Mouse (Mus musculus) MEL (cell line): Measurements from ENCODE around the gene Rgs8. TPM values are rescaled to one million over a fixed set of nuclear protein-coding genes. Genes with fewer than 3 reads are reported as not detected.

ENCODE experiments used
- DNase-seq: peaks from one replicate; pipeline ENCODE4 v3.0.0; 2011; ENCODE audit warnings: low read depth, low spot score
- H3K27ac ChIP-seq: 2 replicates; pipeline ENCODE4 v1.5.1; 2012; ENCODE audit warnings: low read depth, mild to moderate bottlenecking, control low read depth, low read length, moderate library complexity; ENCODE audit not compliant: control insufficient read depth
- H3K27me3 ChIP-seq, 2 experiments: fragments of 150-350 bp in 1 of 2; sonication (generic) in 1 of 2; 2 replicates each; pipeline ENCODE4 v1.6.1; 2012; ENCODE audit warnings: low read length in 2 of 2, mild to moderate bottlenecking in 2 of 2, improper control_type of control experiment in 1 of 2, moderate library complexity in 1 of 2; ENCODE audit not compliant: insufficient read depth in 2 of 2, control insufficient read depth in 1 of 2
- H3K36me3 ChIP-seq, 2 experiments: 2 replicates each; pipeline ENCODE4 v1.6.1; 2012 to 2014; ENCODE audit warnings: low read length in 2 of 2, improper control_type of control experiment in 1 of 2, inconsistent platforms in 1 of 2, mild to moderate bottlenecking in 1 of 2; ENCODE audit not compliant: insufficient read depth in 2 of 2, control insufficient read depth in 1 of 2
- H3K4me1 ChIP-seq, 2 experiments: fragments of 150-350 bp in 1 of 2; sonication (generic) in 1 of 2; 2 replicates each; pipeline ENCODE4 v1.6.1; 2012; ENCODE audit warnings: low read length in 2 of 2, improper control_type of control experiment in 1 of 2, mild to moderate bottlenecking in 1 of 2; ENCODE audit not compliant: insufficient read depth in 2 of 2, control insufficient read depth in 1 of 2
- H3K4me3 ChIP-seq, 2 experiments: fragments of 150-350 bp in 1 of 2; sonication (generic) in 1 of 2; 2 replicates each; pipeline ENCODE4 v1.5.1; 2012; ENCODE audit warnings: low read depth in 2 of 2, low read length in 2 of 2, mild to moderate bottlenecking in 2 of 2, moderate library complexity in 2 of 2, control low read depth in 1 of 2, improper control_type of control experiment in 1 of 2; ENCODE audit not compliant: control insufficient read depth in 1 of 2, insufficient read depth in 1 of 2
- H3K79me2 ChIP-seq: 2 replicates; pipeline ENCODE4 v1.6.1; 2012; ENCODE audit warnings: mild to moderate bottlenecking, low read length, moderate library complexity; ENCODE audit not compliant: control insufficient read depth, poor library complexity, insufficient read depth
- H3K9ac ChIP-seq: 2 replicates; pipeline ENCODE4 v1.6.1; 2012; ENCODE audit warnings: low read depth, mild to moderate bottlenecking, control low read depth, low read length, moderate library complexity; ENCODE audit not compliant: control insufficient read depth, poor library complexity, severe bottlenecking
- H3K9me3 ChIP-seq: fragments of 150-350 bp; sonication (generic); replicated peaks from 2 replicates; pipeline ENCODE4 v1.6.1; 2012; ENCODE audit warnings: mild to moderate bottlenecking, low read length, improper control_type of control experiment, moderate library complexity; ENCODE audit not compliant: insufficient read depth
- BHLHE40 ChIP-seq: IDR thresholded peaks from 2 replicates; pipeline ENCODE4 v1.6.1; 2012; ENCODE audit warnings: low read depth, mild to moderate bottlenecking, inconsistent platforms, low read length, improper control_type of control experiment, borderline replicate concordance
- ELF1 ChIP-seq: IDR thresholded peaks from 2 replicates; pipeline ENCODE4 v1.6.1; 2014; ENCODE audit warnings: low read depth, mild to moderate bottlenecking, inconsistent platforms, low read length, improper control_type of control experiment, moderate library complexity
- EP300 ChIP-seq, 2 experiments: IDR thresholded peaks; 2 replicates each; pipeline ENCODE4 v1.6.1; 2011; ENCODE audit warnings: improper control_type of control experiment in 2 of 2, low read length in 2 of 2, low read depth in 1 of 2, mild to moderate bottlenecking in 1 of 2
- ETS1 ChIP-seq: IDR thresholded peaks from 2 replicates; pipeline ENCODE4 v1.6.1; 2012; ENCODE audit warnings: low read depth, mild to moderate bottlenecking, inconsistent platforms, low read length, improper control_type of control experiment, moderate library complexity
- GATA1 ChIP-seq: IDR thresholded peaks from 2 replicates; pipeline ENCODE4 v1.6.1; 2011; ENCODE audit warnings: low read depth, low read length, improper control_type of control experiment
- KAT2A ChIP-seq: conservative IDR thresholded peaks from 2 replicates; pipeline ENCODE4 v1.6.1; 2012; ENCODE audit warnings: low read depth, low read length, improper control_type of control experiment, inconsistent platforms
- MAZ ChIP-seq: IDR thresholded peaks from 2 replicates; pipeline ENCODE4 v1.6.1; 2012; ENCODE audit warnings: low read depth, mild to moderate bottlenecking, inconsistent platforms, low read length, improper control_type of control experiment
- MXI1 ChIP-seq: IDR thresholded peaks from 2 replicates; pipeline ENCODE4 v1.6.1; 2011; ENCODE audit warnings: mild to moderate bottlenecking, low read depth, low read length, improper control_type of control experiment
- MYB ChIP-seq: IDR thresholded peaks from 2 replicates; pipeline ENCODE4 v1.6.1; 2011; ENCODE audit warnings: mild to moderate bottlenecking, low read depth, low read length, improper control_type of control experiment
- MYC ChIP-seq: IDR thresholded peaks from 2 replicates; pipeline ENCODE4 v1.6.1; 2011; ENCODE audit warnings: low read depth, mild to moderate bottlenecking, low read length, improper control_type of control experiment, moderate library complexity
- POLR2A ChIP-seq, 2 experiments: IDR thresholded peaks; 2 replicates each; pipeline ENCODE4 v1.6.1; 2011 to 2012; ENCODE audit warnings: low read length in 2 of 2, mild to moderate bottlenecking in 2 of 2, control low read depth in 1 of 2, improper control_type of control experiment in 1 of 2, low read depth in 1 of 2, moderate library complexity in 1 of 2; ENCODE audit not compliant: control insufficient read depth in 1 of 2, insufficient read depth in 1 of 2, poor library complexity in 1 of 2
- POLR2AphosphoS2 ChIP-seq: IDR thresholded peaks from 2 replicates; pipeline ENCODE4 v1.6.1; 2011; ENCODE audit warnings: low read length, improper control_type of control experiment
- SIN3A ChIP-seq: IDR thresholded peaks from 2 replicates; pipeline ENCODE4 v1.6.1; 2012; ENCODE audit warnings: low read length, improper control_type of control experiment, inconsistent platforms
- TAL1 ChIP-seq: IDR thresholded peaks from 2 replicates; pipeline ENCODE4 v1.6.1; 2012; ENCODE audit warnings: mild to moderate bottlenecking, inconsistent platforms, low read length, moderate library complexity, mixed read lengths
- TCF12 ChIP-seq: IDR thresholded peaks from 2 replicates; pipeline ENCODE4 v1.6.1; 2014; ENCODE audit warnings: low read depth, mild to moderate bottlenecking, inconsistent platforms, low read length, improper control_type of control experiment, moderate library complexity
- UBTF ChIP-seq: IDR thresholded peaks from 2 replicates; pipeline ENCODE4 v1.6.1; 2012; ENCODE audit warnings: low read depth, mild to moderate bottlenecking, inconsistent platforms, low read length, improper control_type of control experiment, moderate library complexity, borderline replicate concordance; ENCODE audit not compliant: insufficient read depth
- USF1 ChIP-seq: IDR thresholded peaks from 2 replicates; pipeline ENCODE4 v1.6.1; 2014; ENCODE audit warnings: low read depth, mild to moderate bottlenecking, inconsistent platforms, low read length, improper control_type of control experiment, moderate library complexity
- USF2 ChIP-seq, 2 experiments: IDR thresholded peaks; 2 replicates each; pipeline ENCODE4 v1.6.1; 2011 to 2012; ENCODE audit warnings: improper control_type of control experiment in 2 of 2, low read length in 2 of 2, borderline replicate concordance in 1 of 2, inconsistent platforms in 1 of 2, low read depth in 1 of 2, mild to moderate bottlenecking in 1 of 2; ENCODE audit not compliant: insufficient read depth in 1 of 2
- ZC3H11A ChIP-seq: IDR thresholded peaks from 2 replicates; pipeline ENCODE4 v1.6.1; 2012; ENCODE audit warnings: low read depth, mild to moderate bottlenecking, inconsistent platforms, low read length, improper control_type of control experiment
- ZKSCAN1 ChIP-seq: IDR thresholded peaks from 2 replicates; pipeline ENCODE4 v1.6.1; 2012; ENCODE audit warnings: low read depth, mild to moderate bottlenecking, inconsistent platforms, low read length, improper control_type of control experiment, moderate library complexity
- ZMIZ1 ChIP-seq: IDR thresholded peaks from 2 replicates; pipeline ENCODE4 v1.6.1; 2012; ENCODE audit warnings: low read depth, mild to moderate bottlenecking, inconsistent platforms, low read length, improper control_type of control experiment, moderate library complexity
- ZNF384 ChIP-seq: IDR thresholded peaks from 2 replicates; pipeline ENCODE4 v1.6.1; 2012; ENCODE audit warnings: low read depth, mild to moderate bottlenecking, inconsistent platforms, low read length, improper control_type of control experiment
- polyA plus RNA-seq, 2 experiments: library from polyadenylated mRNA; stranded (reverse) in 1 of 2; unstranded in 1 of 2; fragments of >175 nt in 1 of 2; fragments of >200 nt in 1 of 2; gene quantifications; 2 replicates each; pipeline versions ENCODE4 v1.2.1 to v1.2.4; 2012; ENCODE audit warnings: low replicate concordance in 2 of 2, low read depth in 1 of 2; ENCODE audit not compliant: insufficient read length in 2 of 2, insufficient read depth in 1 of 2, missing spikeins in 1 of 2
- total RNA-seq: library from RNA; depleted of rRNA; stranded (reverse); fragments of 300-350 nt; gene quantifications from 2 replicates; pipeline ENCODE4 v1.2.3, GENCODE M21; 2012

Rgs8 gene
- total and polyA plus RNA-seq, 3 experiments, result not detected

DNA sequence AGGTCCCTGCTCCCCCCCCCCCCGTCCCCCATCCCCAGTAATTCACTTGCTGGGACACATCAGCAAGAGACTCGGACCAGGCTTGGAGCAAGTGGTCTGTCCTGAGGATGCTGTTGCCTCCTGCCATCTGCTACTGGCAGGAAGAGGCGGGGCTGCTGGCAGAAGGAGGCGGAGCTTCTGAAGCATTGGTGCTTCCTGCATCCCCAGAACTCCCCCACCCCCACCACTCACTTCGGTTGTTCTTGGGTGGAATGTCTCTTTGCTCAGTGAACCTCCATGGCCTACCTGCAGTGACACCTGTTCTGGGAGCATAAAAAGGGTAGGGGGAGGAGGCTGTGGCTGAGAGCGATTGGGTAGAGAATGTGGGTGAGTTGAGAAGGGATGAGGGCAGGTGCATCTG lies 27.5 kb downstream of the Rgs8 start:
- DNase-seq, result no peak
- TF ChIP-seq SIN3A, result no peak
- no peak for TF ChIP-seq KAT2A
- TF ChIP-seq MXI1, result no peak
- no peak for TF ChIP-seq GATA1
- TF ChIP-seq MYB, result no peak
- no peak for TF ChIP-seq ZC3H11A
- no peak for TF ChIP-seq ETS1
- no peak for TF ChIP-seq USF2 (IDR thresholded peaks at IDR 0.05; ENCODE audit: borderline replicate concordance in 1 of 2, insufficient read depth in 1 of 2, low read depth in 1 of 2, low read length in 2 of 2)
- no peak for TF ChIP-seq ZMIZ1
- TF ChIP-seq UBTF, result no peak
- no peak for TF ChIP-seq POLR2AphosphoS2
- no peak for TF ChIP-seq MYC
- no peak for TF ChIP-seq TAL1
- TF ChIP-seq EP300 (IDR thresholded peaks at IDR 0.05; ENCODE audit: low read depth in 1 of 2, low read length in 2 of 2), result no peak
- TF ChIP-seq ZNF384, result no peak
- TF ChIP-seq ZKSCAN1, result no peak
- no peaks in the 10 kb centered on the region for H3K79me2 ChIP-seq
- no peaks in the 10 kb centered on the region for H3K27me3 ChIP-seq
- H3K4me1 ChIP-seq, result no peaks in the 10 kb centered on the region
- no peaks in the 10 kb centered on the region for H3K36me3 ChIP-seq
- no peak overlapping the region for H3K4me3 ChIP-seq
- H3K9ac ChIP-seq, result no peak overlapping the region
- no peaks in the 10 kb centered on the region for H3K9me3 ChIP-seq
- no peak overlapping the region for H3K27ac ChIP-seq

DNA sequence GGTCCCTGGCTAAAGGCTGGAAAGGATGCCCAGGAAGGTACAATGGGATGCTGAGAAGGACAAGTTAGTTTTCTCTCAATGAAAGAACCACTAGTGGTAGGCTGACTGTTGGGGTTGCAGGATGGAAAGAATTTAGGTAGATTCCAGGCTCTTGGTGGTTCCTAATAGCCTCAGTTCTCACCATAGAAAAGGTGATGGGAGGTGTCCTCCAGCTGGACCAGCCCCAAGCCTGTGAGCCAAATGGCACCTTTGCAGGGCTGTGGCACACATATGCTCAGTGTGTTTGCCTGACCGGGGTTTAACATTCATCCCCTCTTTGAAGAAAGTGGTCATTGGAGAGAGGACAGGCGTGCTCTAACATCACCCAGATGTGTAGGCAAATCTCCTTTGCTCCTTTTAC lies 28.2 kb downstream of the Rgs8 start:
- no peak overlapping the region for H3K9ac ChIP-seq
- H3K36me3 ChIP-seq, result no peaks in the 10 kb centered on the region
- H3K27ac ChIP-seq, result no peak overlapping the region
- TF ChIP-seq USF1 (no peak), ETS1 (no peak), POLR2A (IDR thresholded peaks at IDR 0.05; ENCODE audit: control insufficient read depth in 1 of 2, insufficient read depth in 1 of 2, low read depth in 1 of 2, low read length in 2 of 2, poor library complexity in 1 of 2) (no peak), ELF1 (no peak), BHLHE40 (no peak), SIN3A (no peak), MAZ (no peak), ZKSCAN1 (no peak), ZNF384 (no peak), ZMIZ1 (no peak), TCF12 (no peak), MYC (no peak)
- TF ChIP-seq, all 39 proteins: peak for 0
- Histone ChIP-seq H3K27me3 (no peaks in the 10 kb centered on the region), H3K4me3 (no peak overlapping the region), H3K4me1 (no peaks in the 10 kb centered on the region), H3K79me2 (no peaks in the 10 kb centered on the region), H3K9me3 (no peaks in the 10 kb centered on the region)
- no peak for DNase-seq
